Mouse (Mus musculus) lung, postnatal 4 days (tissue): ENCODE results near the gene Il2rg.

Source experiments
- DNase-seq, 2 experiments: peaks; one replicate each; pipeline ENCODE4 v3.0.0; 2021

Gene Il2rg

GRCm38 (mm10) chrX:101260441-101261325 is 7.4 kb downstream of the Il2rg start:
- no peak for DNase-seq

- DNase-seq, result peak; percentile 19 to 25
These were observed 11.5 kb downstream of the Il2rg start for GRCm38 (mm10) chrX:101256603-101257002.

- DNase-seq, result peak in 1 of 2 experiments; percentile 6
These were observed 13.3 kb downstream of the Il2rg start for GRCm38 (mm10) chrX:101254740-101255139.

GRCm38 (mm10) chrX:101253952-101254729 is 13.9 kb downstream of the Il2rg start, which contains the start of gene Foxo4:
Foxo4 (plus strand) TSS chrX:101254528.
- DNase-seq, result peak; percentile 89 to 93

GRCm38 (mm10) chrX:101245011-101245410 is 23.0 kb downstream of the Il2rg start:
- DNase-seq, result no peak

GRCm38 (mm10) chrX:101222796-101223162 is 45.3 kb downstream of the Il2rg start:
- no peak for DNase-seq

- DNase-seq, result peak; percentile 89 to 94
These were observed 45.9 kb downstream of the Il2rg start, which contains the start of gene Snx12 for GRCm38 (mm10) chrX:101221834-101222795. Snx12 (minus strand) TSS chrX:101222563.
